Mouse (Mus musculus): ENCODE data around the gene Dnm1.

DNA sequence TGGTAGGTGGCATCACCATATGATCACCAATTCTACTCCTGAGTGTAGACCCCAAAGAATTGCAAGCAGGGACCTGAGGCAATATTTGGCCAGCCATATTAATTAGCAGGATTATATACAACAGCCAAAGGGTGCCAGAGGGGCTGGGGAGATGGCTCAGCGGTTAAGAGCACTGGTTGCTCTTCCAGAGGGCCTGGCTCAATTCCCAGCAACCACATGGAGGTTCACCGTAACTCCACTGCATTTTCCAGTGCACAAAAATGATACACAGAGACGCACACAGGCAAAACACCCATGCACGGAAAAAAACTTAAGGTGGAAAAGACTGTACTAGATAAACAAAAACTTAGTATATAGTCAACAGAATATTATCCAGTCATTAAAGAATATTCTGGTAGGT lies 25.9 kb downstream of the Dnm1 start:
- TF ChIP-seq CTCF (IDR thresholded peaks at IDR 0.05; ENCODE audit: borderline replicate concordance, insufficient read depth, low read length) (no peak), POLR2A (IDR thresholded peaks at IDR 0.05; ENCODE audit: low read depth, low read length) (no peak)
